Mouse (Mus musculus): ENCODE results near the gene Tmem102.

The Tmem102 gene

DNA sequence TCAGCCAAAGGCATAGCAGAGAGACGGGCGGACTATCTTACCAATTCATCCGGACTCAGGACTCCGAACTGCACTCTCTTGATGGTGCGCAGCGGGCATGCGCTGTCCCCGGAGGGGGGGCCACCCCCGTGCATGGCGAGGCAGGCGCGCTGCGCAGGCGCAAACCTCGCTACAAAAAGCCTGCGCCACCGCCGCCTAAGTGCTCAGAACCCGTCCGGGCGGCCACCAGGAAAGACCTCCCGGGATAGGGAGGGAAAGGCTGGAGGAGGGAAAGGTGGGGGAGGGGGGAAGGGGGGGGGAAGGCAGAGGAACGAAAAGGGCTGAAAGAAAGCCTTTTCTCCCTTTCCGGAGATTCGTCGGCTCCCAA is 47.4 kb downstream of the Tmem102 start:
- DNase-seq (ENCODE audit: low spot score in 2 of 2): peak; percentile 86 to 96

DNA sequence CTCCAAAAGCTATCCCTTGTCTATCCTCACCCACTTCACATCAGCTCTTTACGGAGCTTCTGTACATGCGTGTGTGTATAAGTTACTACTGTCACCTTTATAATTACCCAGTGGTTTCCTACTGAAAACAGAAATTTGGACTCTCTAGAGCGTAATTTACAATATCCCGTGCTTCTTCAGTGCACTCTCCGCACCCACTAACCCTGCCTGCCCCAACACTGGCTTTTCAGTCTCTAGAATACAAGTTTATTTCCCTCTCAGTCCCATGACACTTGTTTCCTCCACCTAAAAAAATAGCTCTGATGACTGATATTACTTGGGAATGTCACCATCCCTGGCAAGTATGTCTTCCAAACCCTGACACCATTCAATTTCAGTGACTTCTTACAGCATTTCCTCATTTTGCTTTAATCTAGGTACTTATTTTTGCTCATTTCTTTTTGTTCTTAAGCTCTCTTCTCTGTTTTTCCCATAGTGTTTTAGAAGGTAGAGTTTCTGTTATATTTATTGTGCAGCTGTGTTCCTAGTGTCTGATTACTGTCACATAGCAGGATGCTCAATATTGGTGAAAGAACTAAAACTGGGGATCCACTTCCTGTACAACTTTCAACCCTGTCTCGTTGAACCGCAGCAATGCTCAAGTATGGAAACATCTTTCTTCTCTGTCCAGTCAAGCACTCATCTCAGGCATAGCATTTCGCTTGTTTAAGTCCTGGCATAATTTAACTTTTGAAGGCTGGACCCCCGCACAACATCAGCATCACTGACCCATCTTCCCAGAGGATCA is 47.9 kb downstream of the Tmem102 start:
- DNase-seq (ENCODE audit: low spot score in 2 of 2): no peak

DNA sequence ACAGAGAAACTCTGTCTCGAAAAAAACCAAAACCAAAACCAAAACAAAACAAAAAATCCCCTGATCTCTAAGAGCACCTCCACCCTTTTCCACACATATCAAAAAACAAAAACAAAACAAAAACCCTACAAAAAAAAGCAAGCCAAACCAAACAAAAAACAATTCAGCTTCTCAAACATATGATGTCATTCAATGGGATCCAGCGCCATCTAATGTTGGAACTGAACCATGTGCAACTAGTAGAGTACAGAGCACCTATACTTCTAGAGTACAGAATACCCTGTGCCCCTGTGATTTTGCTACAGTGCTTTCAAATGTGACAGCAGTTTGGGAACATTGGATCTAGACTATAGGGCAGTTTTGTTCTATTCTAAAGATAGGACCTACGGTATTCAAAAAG is 50.7 kb downstream of the Tmem102 start:
- no peak for DNase-seq (ENCODE audit: low spot score in 2 of 2)

DNA sequence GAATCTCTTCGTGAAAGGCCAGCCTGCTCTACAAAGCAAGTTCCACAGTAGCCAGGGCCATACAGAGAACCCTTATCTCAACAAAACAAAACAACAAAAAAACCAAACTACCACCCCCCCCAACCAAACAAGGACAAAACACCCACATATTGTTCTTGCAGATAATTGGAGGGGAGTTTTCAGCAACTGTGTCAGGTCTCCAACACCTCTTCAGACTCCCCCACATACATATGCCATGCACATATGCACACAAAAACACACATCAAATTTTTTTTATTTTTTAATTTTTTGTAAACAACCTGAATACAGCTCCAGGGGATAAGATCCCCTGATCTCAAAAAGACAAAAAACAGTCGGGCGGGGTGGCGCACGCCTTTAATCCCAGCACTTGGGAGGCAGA is 51.2 kb downstream of the Tmem102 start:
- DNase-seq (ENCODE audit: low spot score in 2 of 2): no peak
